Mouse (Mus musculus) kidney, postnatal 0 days (tissue): ENCODE data around the gene Cdon. TPM values are rescaled to one million over a fixed set of nuclear protein-coding genes. Genes with fewer than 3 reads are reported as not detected.
"Not testable (repeated sequence)": the region's sequence is repeated elsewhere in the genome, so short reads cannot be mapped to it uniquely, and the experiment has no call there.

Experiments used
- ATAC-seq: fragments of 200-750 bp; cut with Nextera tagmentation; replicated peaks from 2 replicates; pipeline ENCODE4 v1.8.0; 2017; ENCODE audit warnings: low read depth, moderate number of reproducible peaks, moderate TSS enrichment, moderate library complexity; ENCODE audit not compliant: low FRiP score
- DNase-seq: peaks from one replicate; pipeline ENCODE4 v3.0.0-alpha.2; 2016; ENCODE audit warnings: low spot score
- H3K27ac ChIP-seq: fragments of 300-500 bp; sonication (generic); 2 replicates; pipeline ENCODE4 v1.5.1; 2014; ENCODE audit warnings: mild to moderate bottlenecking
- H3K27me3 ChIP-seq: fragments of 300-500 bp; sonication (generic); 2 replicates; pipeline ENCODE4 v1.6.1; 2014; ENCODE audit warnings: low read length, mixed read lengths; ENCODE audit not compliant: insufficient read depth
- H3K36me3 ChIP-seq: fragments of 300-500 bp; sonication (generic); 2 replicates; pipeline ENCODE4 v1.6.1; 2014; ENCODE audit warnings: low read length, mixed read lengths; ENCODE audit not compliant: insufficient read depth
- H3K4me1 ChIP-seq: fragments of 300-500 bp; sonication (generic); replicated peaks from 2 replicates; pipeline ENCODE4 v1.6.1; 2014; ENCODE audit warnings: antibody characterized with exemption, low read length, mixed read lengths; ENCODE audit not compliant: insufficient read depth
- H3K4me2 ChIP-seq: fragments of 300-500 bp; sonication (generic); 2 replicates; pipeline ENCODE4 v1.6.1; 2014; ENCODE audit warnings: mild to moderate bottlenecking, low read length, moderate library complexity, mixed read lengths
- H3K4me3 ChIP-seq: fragments of 300-500 bp; sonication (generic); replicated peaks from 2 replicates; pipeline ENCODE4 v1.5.1; 2014; ENCODE audit warnings: low read depth, low read length
- H3K9ac ChIP-seq: fragments of 300-500 bp; sonication (generic); 2 replicates; pipeline ENCODE4 v1.6.1; 2014; ENCODE audit warnings: low read depth, low read length
- H3K9me3 ChIP-seq: fragments of 300-500 bp; sonication (generic); replicated peaks from 2 replicates; pipeline ENCODE4 v1.6.1; 2016; ENCODE audit warnings: low read length, inconsistent platforms, mixed read lengths
- CTCF ChIP-seq: IDR thresholded peaks from 2 replicates; pipeline ENCODE4 v1.5.1; 2016; ENCODE audit warnings: antibody characterized with exemption, low read depth, mild to moderate bottlenecking, moderate library complexity
- WGBS: fragments of 180-500 bp; shearing (Covaris S2); extraction: QIAGEN DNeasy Blood & Tissue Kit; methylation state at CpG from one replicate; pipeline ENCODE4 v1.1.7; 2014; 5-methylcytosine and 5-hydroxymethylcytosine counted together
- polyA plus RNA-seq: library from polyadenylated mRNA; unstranded; fragments of >200 nt; fragmentation: Nextera tagmentation; extraction: Ambion mirVana; gene quantifications from 2 replicates; pipeline ENCODE4 v1.2.1, GENCODE M21; 2015

Gene Cdon
- polyA plus RNA-seq, 1 experiment from 2014 or later = 2.2 TPM

DNA sequence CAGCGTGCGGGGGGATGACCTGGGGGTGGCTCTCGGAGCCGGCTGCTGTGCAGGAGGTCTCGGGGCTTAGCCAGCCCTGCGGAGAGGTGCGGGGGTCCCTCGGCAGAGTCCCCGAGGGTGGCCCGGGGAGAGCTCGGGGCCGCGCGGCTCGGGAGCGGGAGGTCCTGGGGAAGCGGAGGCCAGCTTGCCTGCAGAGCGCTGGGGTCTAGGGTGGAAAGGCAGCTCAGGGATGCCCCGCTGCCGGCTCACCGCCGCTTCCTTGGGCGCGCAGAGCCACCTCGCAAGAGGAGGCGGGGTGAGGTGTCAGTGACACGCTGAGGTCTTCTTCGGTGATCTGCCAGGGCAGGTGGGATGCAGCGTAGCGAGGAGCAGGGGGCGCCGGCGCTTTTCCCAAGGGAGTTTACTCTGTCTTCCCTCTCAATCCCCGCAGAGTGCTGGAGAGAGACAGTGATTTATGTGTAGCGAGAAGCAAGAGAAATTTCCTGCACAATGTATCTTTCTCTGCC is 855 bp downstream of the Cdon start:
- Histone ChIP-seq H3K4me1 (peaks cover 4% of the 10 kb centered on the region; the same call in 1 of the 2 replicates), H3K36me3 (no peaks in the 10 kb centered on the region), H3K9me3 (no peaks in the 10 kb centered on the region), H3K27ac (peak overlapping the region; percentile 90), H3K9ac (peak overlapping the region; percentile 89), H3K4me2 (peak overlapping the region; percentile 75), H3K4me3 (peak overlapping the region; percentile 96), H3K27me3 (no peaks in the 10 kb centered on the region)
- ATAC-seq (no peak; the same call in 1 of the 2 replicates), DNase-seq (peak; percentile 73)
- no peak for TF ChIP-seq CTCF
- WGBS = 0% methylated on average over 33 of the region's 35 CpGs

DNA sequence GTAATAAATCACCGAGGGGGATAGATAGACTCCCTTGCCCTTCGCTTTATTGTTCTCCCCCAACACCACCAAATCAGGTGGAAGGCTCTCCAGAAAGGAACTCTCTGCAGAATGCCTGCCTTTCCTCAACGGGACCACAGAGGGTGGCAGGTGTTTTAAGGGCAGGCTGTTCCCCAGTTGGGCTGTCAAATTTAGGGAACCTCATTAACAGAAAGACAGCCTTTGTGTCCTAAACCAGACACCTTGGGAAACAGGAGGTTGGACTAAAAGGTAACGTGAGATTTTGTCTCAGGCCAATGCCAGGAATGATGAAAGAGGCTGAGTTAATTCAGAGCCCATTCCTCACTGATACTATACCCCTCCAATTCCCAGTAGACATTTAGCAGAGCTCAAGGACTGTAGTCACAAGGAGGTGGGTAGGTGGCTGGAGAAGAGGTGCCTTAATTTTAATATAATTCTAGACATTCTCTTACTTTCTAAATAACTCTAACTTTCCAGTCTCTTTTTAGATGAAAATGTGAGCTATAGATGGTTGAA is 1.5 kb downstream of the Cdon start:
- H3K4me1 ChIP-seq = peaks cover 4% of the 10 kb centered on the region; the same call in 1 of the 2 replicates
- DNase-seq (no peak), ATAC-seq (no peak)
- TF ChIP-seq CTCF = no peak
- no peak overlapping the region for H3K27ac ChIP-seq
- H3K36me3 ChIP-seq = no peaks in the 10 kb centered on the region
- WGBS = 7% methylated on average over 4 of the region's 4 CpGs
- peak overlapping the region; percentile 96 for H3K4me3 ChIP-seq
- H3K27me3 ChIP-seq = no peaks in the 10 kb centered on the region
- H3K4me2 ChIP-seq = peak overlapping the region; percentile 75
- no peaks in the 10 kb centered on the region for H3K9me3 ChIP-seq
- 0 out of 2 replicates have a peak overlapping the region, but pooled peaks have one; percentile 89 for H3K9ac ChIP-seq

- ATAC-seq (no peak), DNase-seq (no peak)
- Histone ChIP-seq H3K9me3 (no peaks in the 10 kb centered on the region), H3K9ac (no peak overlapping the region), H3K27me3 (no peaks in the 10 kb centered on the region), H3K4me2 (peak overlapping the region; percentile 25; the same call in 1 of the 2 replicates), H3K4me3 (0 out of 2 replicates have a peak overlapping the region, but pooled peaks have one; percentile 5), H3K36me3 (no peaks in the 10 kb centered on the region), H3K4me1 (peaks cover 4% of the 10 kb centered on the region; the same call in 1 of the 2 replicates), H3K27ac (no peak overlapping the region)
- no peak for TF ChIP-seq CTCF
- WGBS = 45% methylated on average over 4 of the region's 4 CpGs
Observed at GRCm38 (mm10) chr9:35423265-35423664, 2.3 kb downstream of the Cdon start.

DNA sequence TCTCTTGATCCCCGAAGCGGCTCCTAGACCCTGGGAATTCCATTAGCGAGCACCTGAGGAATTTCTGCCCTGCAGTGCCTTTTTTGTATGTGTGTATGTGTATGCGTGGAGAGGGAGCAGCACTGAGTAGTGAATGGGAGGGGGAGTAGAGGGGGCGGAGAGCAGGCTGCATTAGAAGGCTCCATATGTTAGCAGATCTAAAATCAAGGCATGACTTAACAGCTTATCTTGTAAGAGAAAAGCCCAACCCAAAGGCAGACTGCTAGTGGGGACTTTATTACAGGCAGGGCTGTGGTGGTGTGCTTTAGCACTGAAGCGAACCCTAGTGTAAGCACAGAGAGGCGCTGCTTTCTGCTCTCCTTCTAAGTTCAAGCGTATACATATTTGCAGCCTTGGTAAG is 3.7 kb downstream of the Cdon start:
- no peak for ATAC-seq
- DNase-seq = peak; percentile 69
- no peak overlapping the region for H3K9ac ChIP-seq

GRCm38 (mm10) chr9:35430476-35430875 is 9.5 kb downstream of the Cdon start:
- no peak overlapping the region for H3K9ac ChIP-seq
- H3K4me3 ChIP-seq = no peak overlapping the region
- H3K4me2 ChIP-seq = no peak overlapping the region
- no peaks in the 10 kb centered on the region for H3K27me3 ChIP-seq
- ATAC-seq (no peak), DNase-seq (no peak)
- H3K4me1 ChIP-seq = no peaks in the 10 kb centered on the region; the same call in 1 of the 2 replicates
- H3K27ac ChIP-seq = no peak overlapping the region
- no peaks in the 10 kb centered on the region for H3K9me3 ChIP-seq
- no peaks in the 10 kb centered on the region for H3K36me3 ChIP-seq
- no peak for TF ChIP-seq CTCF
- WGBS = 63% methylated on average over 8 of the region's 8 CpGs

More for the DNA sequence above, 3.7 kb downstream of the Cdon start:
- H3K36me3 ChIP-seq = no peaks in the 10 kb centered on the region
- H3K4me3 ChIP-seq = no peak overlapping the region
- peak; percentile 41 for TF ChIP-seq CTCF
- 22% methylated on average over 8 of the region's 8 CpGs for WGBS
- H3K9me3 ChIP-seq = no peaks in the 10 kb centered on the region
- peak overlapping the region; percentile 39 for H3K4me2 ChIP-seq
- H3K4me1 ChIP-seq = peaks cover 4% of the 10 kb centered on the region; the same call in 1 of the 2 replicates
- no peak overlapping the region for H3K27ac ChIP-seq
- H3K27me3 ChIP-seq = no peaks in the 10 kb centered on the region

- H3K36me3 ChIP-seq = no peaks in the 10 kb centered on the region
- no peak overlapping the region for H3K4me3 ChIP-seq
- H3K27me3 ChIP-seq = no peaks in the 10 kb centered on the region
- WGBS = 75% methylated on average over 6 of the region's 6 CpGs
- no peak for ATAC-seq
- H3K27ac ChIP-seq = no peak overlapping the region
- no peak for TF ChIP-seq CTCF
- H3K4me2 ChIP-seq = no peak overlapping the region
- no peak for DNase-seq
- no peak overlapping the region for H3K9ac ChIP-seq
- no peaks in the 10 kb centered on the region for H3K9me3 ChIP-seq
- no peaks in the 10 kb centered on the region; the same call in 1 of the 2 replicates for H3K4me1 ChIP-seq
Observed at GRCm38 (mm10) chr9:35431396-35431795, 10.5 kb downstream of the Cdon start.

DNA sequence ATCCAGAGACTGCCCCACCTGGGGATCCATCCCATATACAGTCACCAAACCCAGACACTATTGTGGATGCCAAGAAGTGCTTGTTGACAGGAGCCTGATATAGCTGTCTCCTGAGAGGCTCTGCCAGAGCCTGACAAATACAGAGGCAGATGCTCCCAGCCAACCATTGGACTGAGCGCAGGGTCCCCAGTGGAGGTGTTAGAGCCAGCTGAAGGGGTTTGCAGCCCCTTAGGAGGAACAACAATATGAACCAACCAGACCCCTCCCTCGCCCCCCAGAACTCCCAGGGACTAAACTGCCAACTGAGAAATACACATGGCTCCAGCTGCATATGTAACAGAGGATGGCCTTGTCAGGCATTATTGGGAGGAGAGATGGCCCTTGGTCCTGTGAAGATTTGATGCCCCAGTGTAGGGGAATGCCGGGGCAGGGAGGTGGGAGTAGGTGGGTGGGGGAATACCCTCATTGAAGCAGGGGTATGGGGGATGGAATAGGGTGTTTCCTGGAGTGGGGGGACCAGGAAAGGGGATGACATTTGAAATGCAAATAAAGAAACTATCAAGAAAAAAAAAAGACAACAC is 11.9 kb downstream of the Cdon start:
- H3K4me1 ChIP-seq, H3K9me3 ChIP-seq, ATAC-seq, H3K9ac ChIP-seq, H3K4me3 ChIP-seq, H3K27ac ChIP-seq, H3K27me3 ChIP-seq, DNase-seq, H3K36me3 ChIP-seq, H3K4me2 ChIP-seq: not testable (repeated sequence)
- WGBS = 77% methylated on average over 3 of the region's 3 CpGs
